Mouse (Mus musculus): Measurements from ENCODE around the gene Zbtb18. TPM values are rescaled to one million over a fixed set of nuclear protein-coding genes. Genes with fewer than 3 reads are reported as not detected.

The Zbtb18 gene
- polyA plus RNA-seq (2014; fragmentation: Illumina TruSeq; extraction: RNeasy Lipid Tissue Mini Kit (QIAGEN cat#74804); ENCODE audit: low read depth, low replicate concordance) = 44.1 TPM

DNA sequence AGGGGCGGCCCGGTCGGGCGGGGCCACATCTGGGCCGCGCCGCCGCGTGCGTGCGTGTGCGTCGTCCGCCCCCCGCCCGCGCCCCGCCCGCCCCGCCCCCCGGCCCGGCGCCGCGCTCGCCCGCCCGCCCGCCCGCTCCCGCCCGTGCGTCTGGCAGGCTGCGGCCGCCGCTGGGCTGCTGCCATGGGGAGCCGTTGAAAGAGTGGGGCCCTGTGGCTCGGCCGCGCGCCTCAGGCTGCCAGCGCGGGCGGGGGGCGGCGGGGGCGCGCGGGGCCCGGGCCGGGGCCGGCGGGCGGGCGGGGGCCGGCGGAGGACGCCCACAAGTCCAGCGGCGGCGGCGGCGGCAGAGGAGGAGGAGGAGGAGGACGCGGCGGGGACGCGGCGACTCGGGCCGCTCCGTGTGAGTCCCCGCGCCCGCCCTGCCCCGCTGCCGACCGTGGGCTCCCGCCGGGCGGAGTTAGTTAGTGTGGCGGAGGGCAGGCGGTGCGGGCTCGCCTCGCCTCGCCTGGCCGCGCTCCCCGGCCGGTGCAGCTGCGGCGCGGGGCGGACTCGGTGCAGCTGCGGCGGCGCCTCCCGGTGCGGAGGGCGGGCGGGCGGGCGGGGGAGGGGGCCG, at the start of gene Zbtb18:
Gene Zbtb18 (plus strand): TSS at position 156 of the 613 bp plus-strand sequence.

Other genes with a start within 250 kb of the Zbtb18 start
- 11.3 TPM for gene Akt3, start 184.1 kb upstream of the Zbtb18 start, polyA plus RNA-seq (2014; fragmentation: Illumina TruSeq; extraction: RNeasy Lipid Tissue Mini Kit (QIAGEN cat#74804); ENCODE audit: low read depth, low replicate concordance)

All from adipose tissue, adult 10 weeks (tissue).